Mouse (Mus musculus): ENCODE measurements around the gene Snrnp35. TPM values are rescaled to one million over a fixed set of nuclear protein-coding genes. Genes with fewer than 3 reads are reported as not detected.

Gene Snrnp35
- polyA plus RNA-seq (2012; rRNA removed): 19.9 TPM in 2 replicates

DNA sequence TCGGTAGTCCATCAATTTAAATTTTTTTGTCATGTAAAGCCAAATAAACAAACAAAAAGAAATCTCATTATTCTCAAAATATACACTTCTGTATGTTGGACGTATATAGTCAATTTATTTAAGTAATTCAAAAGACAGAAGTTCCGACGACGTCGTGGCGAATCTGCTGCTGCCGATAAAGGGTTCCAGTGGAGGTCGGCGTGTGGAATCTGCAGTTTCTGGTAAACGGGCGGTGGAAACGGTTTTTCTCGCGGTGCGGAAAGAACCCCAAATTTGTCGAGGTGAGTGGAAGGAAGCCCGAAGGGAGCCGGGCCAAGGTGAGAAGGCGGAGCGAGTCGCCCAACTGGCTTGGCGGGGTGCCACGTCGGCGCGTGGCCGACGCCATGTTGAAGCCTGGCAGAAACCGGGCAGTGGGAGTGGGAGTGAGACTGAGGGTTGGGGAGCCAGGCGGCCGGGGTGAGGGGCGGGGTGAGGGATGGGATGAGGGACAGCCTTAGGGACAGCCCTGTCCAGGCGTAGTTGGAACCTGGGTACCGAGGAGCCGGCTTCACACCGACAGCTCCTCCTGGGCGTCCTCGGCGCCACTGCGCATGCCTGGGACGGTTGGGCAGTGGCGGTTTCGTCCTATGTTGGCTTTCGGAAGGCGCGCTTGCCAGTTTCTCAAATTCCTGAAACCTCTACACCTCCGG is at the start of gene Snrnp35:
Gene Snrnp35, plus strand, starts transcription at position 169 of the 689 bp plus-strand sequence.

DNA sequence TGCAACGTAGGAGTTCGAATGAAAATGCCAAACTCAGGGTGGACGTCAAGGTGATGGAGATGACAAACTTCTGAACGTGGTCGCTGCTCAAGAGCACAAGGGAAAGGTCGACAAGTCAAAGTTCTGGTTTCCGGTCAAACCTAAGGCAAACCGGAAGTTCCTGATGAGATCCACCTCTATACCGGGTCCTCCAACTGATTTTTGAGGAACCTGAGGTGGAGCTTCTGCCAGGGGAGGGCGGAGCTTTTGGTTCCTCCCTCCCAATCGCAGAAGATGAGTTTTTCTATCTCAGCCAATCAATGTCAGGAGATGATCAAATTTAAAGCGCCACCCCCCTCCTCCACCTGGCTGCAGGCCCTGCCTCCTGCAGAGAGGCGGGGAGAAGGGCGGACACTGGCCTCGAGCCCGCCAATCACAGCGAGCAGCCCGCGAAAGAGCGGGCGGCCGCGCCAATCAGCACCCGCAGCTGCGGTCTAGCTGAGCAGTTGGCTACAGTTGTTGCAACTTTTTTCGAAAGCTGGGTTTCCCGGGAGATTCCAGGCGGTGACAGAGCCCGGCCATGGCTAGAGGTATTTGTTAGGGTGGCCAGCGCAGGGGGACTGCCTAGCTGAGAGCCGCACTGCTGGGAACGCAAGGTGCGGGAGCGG is 43.4 kb upstream of the Snrnp35 start, which contains the start of gene Kmt5a:
Gene Kmt5a, plus strand, starts transcription at position 484 of the 647 bp plus-strand sequence.

DNA sequence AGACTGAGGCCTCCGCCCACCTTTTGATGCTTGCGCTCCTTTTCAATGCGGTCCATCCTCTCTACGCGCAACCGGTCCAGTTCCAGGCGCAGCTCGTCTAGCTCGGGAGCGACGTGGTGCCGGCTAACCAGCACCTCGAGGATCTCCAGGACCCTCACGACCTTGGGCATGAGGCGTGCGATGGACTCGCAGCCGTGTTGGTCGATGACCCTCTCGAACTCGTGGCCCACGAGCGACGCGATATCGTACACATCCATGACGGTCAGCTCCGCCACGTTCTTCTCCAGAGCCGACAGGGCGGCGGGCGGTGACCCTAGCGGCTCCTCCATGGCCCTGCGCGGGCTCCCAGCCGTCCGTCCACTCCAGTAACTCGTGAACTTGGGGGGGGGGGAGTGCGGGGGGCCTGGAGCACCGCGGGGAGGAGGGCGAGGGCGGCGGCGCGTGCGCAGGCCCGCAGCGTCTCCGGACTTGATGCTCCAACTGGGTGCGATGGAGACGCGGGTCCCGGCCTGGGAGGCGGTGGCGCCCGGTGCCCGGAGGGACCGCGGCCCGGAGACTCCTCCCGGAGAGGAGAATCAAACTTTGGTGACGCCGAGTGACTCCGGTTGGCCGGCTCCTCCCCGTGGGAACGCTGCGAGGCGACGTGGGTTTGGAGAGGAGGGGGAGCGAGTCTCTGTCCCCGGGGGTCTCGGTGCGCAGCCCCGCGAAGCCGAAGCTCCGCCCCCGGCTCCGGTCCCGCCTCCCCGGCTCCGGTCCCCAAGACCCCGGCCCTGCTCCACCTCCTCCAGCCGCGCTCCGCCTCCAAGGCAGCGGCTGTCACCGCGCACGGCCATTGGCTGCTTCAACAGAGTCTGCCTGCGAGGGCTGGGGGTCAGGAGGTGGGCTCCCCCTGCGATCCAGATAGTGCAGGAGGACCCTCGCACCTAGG is 48.0 kb downstream of the Snrnp35 start, which contains the start of gene Rilpl1:
Gene Rilpl1, minus strand, starts transcription at position 737 of the 928 bp plus-strand sequence.

GRCm38 (mm10) chr5:124540383-124540786 is 57.5 kb downstream of the Snrnp35 start, which contains the start of gene Tmed2:
Gene Tmed2 (plus strand): TSS chr5:124540695.

Other genes with a start within 250 kb of the Snrnp35 start
- 41.9 and 43.8 TPM in 2 replicates for gene Pitpnm2, start 233.4 kb upstream of the Snrnp35 start, polyA plus RNA-seq (2012; rRNA removed)
- gene Mphosph9, start 155.2 kb upstream of the Snrnp35 start, polyA plus RNA-seq (2012; rRNA removed): 18.2 and 21.7 TPM in 2 replicates
- gene 2810006K23Rik, start 155.0 kb upstream of the Snrnp35 start, polyA plus RNA-seq (2012; rRNA removed): 10.9 and 13.0 TPM in 2 replicates
- 401 and 500 TPM in 2 replicates for gene Cdk2ap1, start 120.1 kb upstream of the Snrnp35 start, polyA plus RNA-seq (2012; rRNA removed)
- 50.2 and 52.6 TPM in 2 replicates for gene Sbno1, start 57.1 kb upstream of the Snrnp35 start, polyA plus RNA-seq (2012; rRNA removed)
- gene Kmt5a, start 43.2 kb upstream of the Snrnp35 start, polyA plus RNA-seq (2012; rRNA removed): 74.9 and 82.5 TPM in 2 replicates
- 24.1 and 26.1 TPM in 2 replicates for gene Rilpl2, start 4.8 kb upstream of the Snrnp35 start, polyA plus RNA-seq (2012; rRNA removed)
- 12.8 and 14.0 TPM in 2 replicates for gene Rilpl1, start 48.3 kb downstream of the Snrnp35 start, polyA plus RNA-seq (2012; rRNA removed)
- gene Tmed2, start 57.6 kb downstream of the Snrnp35 start, polyA plus RNA-seq (2012; rRNA removed): 140 and 154 TPM in 2 replicates
- 31.1 and 31.2 TPM in 2 replicates for gene Ddx55, start 69.7 kb downstream of the Snrnp35 start, polyA plus RNA-seq (2012; rRNA removed)
- gene Eif2b1, start 96.0 kb downstream of the Snrnp35 start, polyA plus RNA-seq (2012; rRNA removed): 41.4 and 42.7 TPM in 2 replicates
- gene Gtf2h3, start 96.0 kb downstream of the Snrnp35 start, polyA plus RNA-seq (2012; rRNA removed): 70.0 and 76.0 TPM in 2 replicates
- 31.1 and 32.0 TPM in 2 replicates for gene Atp6v0a2, start 145.4 kb downstream of the Snrnp35 start, polyA plus RNA-seq (2012; rRNA removed)
- gene Dnah10, start 242.0 kb downstream of the Snrnp35 start, polyA plus RNA-seq (2012; rRNA removed): 0.40 and 0.44 TPM in 2 replicates